Mouse (Mus musculus): Measurements from ENCODE around the gene Cav3. TPM values are rescaled to one million over a fixed set of nuclear protein-coding genes. Genes with fewer than 3 reads are reported as not detected.

Gene Cav3
- total RNA-seq (2021) = not detected
- long read RNA-seq, experiment 1 = 0 reads
- long read RNA-seq, experiment 2, partial matches to known transcripts = 0 of 1 reads
- long read RNA-seq, experiment 2, other reads (novel, unspliced or antisense) = 0 of 1 reads

DNA sequence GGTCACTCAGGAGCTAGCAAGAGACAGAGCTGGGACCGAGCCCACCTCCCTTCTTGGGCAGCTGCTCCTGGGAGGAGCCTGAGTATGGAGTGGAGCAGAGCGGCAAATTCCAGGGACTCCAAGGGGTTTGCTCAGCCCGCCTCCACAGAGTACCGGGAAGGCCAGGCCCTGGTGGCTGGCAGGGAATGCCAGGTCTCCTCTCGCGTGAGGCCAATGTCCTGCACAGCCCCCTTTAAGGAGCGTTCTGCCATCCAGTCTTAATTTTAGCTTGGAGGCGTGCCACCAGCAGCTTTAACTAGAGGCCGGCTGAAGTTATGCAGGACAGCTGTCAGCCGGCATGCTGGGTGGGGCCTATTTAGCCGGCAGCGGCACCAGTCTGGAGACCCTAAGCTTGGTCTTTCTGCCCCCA is at the start of gene Cav3:
Gene Cav3 (plus strand): TSS at position 165 of the 409 bp plus-strand sequence.
- no peak for DNase-seq (ENCODE audit: low spot score in 2 of 2)

DNA sequence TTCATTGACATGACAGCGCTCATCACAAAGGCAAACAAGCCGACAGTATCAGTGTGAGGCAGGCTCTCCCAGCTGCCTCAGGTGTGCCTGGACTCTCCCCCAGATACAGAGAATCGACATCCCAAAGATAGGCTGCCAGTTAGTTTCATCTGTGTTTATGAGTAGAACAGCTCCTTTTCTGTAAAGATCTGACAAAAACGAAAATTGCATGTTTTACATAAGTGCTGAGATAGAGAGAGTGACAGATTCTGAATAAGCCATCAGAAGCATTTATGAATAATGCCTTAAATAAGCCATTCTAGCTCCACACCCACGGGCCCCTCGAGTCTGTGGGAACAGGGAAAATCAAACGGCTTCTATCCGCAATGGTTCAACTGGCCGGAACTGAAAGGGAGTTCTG is 40.0 kb upstream of the Cav3 start:
- peak in 1 of 2 experiments; percentile 22 for DNase-seq (ENCODE audit: low spot score in 2 of 2)

GRCm38 (mm10) chr6:112420883-112421282 is 38.4 kb upstream of the Cav3 start:
- no peak for DNase-seq (ENCODE audit: low spot score in 2 of 2)

DNA sequence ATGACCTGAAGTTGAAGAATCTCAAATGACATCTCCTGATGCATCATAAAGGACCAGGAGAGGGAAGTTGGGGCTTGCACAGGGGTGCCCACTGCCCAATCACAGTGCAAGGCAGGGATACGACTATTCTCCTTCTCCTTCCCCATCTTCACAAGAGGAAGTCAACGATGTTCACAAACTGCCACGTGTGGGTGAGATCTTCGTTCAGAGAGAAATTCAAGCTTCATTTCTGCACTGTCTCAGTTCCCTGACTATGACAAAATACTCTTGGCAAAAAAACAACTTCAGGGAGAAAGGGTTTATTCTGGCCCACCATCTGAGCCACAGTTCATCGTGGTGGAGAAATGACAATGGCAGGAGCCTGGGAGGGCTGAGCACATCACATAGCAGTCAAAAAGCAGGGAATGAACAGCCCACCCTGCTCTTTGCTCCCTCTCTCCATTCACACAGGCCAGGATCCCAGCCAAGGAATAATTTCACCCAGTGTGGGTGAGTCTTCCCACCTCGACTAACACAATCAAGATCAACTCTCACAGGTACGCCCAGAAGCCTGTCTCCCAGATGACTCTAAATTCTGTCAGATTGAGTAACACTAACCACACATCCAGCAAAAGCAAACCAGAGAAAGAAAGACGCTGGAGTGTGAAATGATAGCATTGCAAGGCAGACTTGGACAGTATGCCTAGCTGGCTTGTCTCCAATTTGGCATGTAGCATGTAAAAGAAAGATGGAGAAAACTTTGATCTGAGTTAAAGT is 35.4 kb upstream of the Cav3 start:
- DNase-seq (ENCODE audit: low spot score in 2 of 2) = peak; percentile 29 to 40

DNA sequence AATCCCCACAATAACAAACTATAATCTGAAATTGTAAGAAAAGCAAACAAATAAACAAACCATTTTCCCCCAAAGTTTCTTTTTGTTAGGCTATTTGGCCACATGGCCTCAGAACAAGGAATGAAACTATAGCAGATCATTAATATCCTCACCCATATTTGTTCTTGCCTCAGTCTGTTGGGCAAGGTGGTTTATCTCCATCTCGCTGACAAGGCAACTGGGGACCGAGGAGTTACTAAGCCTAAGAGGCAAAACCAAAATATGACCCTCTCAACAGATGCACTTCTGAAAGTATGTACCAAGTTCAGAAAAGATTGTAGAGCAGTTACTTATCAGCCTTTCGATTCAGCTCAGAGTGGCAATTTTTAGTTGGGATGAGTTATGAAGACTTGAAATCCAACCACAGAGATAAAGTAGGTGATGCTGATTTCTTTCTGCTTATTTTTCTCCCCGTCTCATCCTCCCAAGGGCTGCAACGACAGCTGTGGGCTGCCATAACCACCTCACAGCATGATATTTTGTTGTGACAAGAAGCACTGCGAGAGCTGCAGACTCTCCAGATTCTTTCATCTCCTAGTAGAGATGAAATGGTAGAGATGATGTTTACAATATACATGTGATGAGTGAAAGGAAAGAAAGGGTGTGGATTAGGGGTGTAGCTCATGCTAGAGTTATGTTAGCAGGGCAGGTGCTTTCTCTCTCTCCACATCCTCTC is 33.1 kb upstream of the Cav3 start:
- DNase-seq (ENCODE audit: low spot score in 2 of 2) = peak in 1 of 2 experiments; percentile 7

GRCm38 (mm10) chr6:112445675-112446074 is 13.6 kb upstream of the Cav3 start:
- DNase-seq (ENCODE audit: low spot score in 2 of 2) = no peak

- DNase-seq (ENCODE audit: low spot score in 2 of 2) = no peak
Measured at GRCm38 (mm10) chr6:112461459-112461858, 2.2 kb downstream of the Cav3 start.

- DNase-seq (ENCODE audit: low spot score in 2 of 2) = no peak
Measured at GRCm38 (mm10) chr6:112463331-112463730, 4.0 kb downstream of the Cav3 start.

- no peak for DNase-seq (ENCODE audit: low spot score in 2 of 2)
Measured at GRCm38 (mm10) chr6:112465441-112465840, 6.1 kb downstream of the Cav3 start.

GRCm38 (mm10) chr6:112466001-112466400 is 6.7 kb downstream of the Cav3 start:
- no peak for DNase-seq (ENCODE audit: low spot score in 2 of 2)

DNA sequence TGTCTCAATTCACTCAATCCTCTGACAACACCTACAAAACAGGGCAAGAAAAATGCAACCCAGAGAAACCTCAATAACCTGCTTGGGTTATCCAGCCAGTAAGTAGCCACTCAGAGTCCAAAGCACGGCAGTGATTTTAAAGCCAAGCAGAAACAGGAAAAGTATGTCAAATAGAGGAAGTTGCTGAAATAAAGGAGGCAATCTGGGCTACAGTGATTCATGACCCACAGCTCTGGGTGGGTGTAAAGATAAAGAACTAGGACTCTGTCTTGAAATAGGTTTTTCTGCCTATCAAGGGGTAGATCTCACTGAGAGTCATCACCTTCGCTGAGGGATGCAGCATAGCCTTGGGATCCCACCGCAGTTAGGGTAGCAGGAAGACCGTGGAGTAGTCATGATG is 12.3 kb downstream of the Cav3 start:
- DNase-seq (ENCODE audit: low spot score in 2 of 2) = no peak

- no peak for DNase-seq (ENCODE audit: low spot score in 2 of 2)
Measured at GRCm38 (mm10) chr6:112479861-112480260, 20.6 kb downstream of the Cav3 start.

GRCm38 (mm10) chr6:112484316-112484715 is 25.0 kb downstream of the Cav3 start:
- peak; percentile 41 to 53 for DNase-seq (ENCODE audit: low spot score in 2 of 2)

DNA sequence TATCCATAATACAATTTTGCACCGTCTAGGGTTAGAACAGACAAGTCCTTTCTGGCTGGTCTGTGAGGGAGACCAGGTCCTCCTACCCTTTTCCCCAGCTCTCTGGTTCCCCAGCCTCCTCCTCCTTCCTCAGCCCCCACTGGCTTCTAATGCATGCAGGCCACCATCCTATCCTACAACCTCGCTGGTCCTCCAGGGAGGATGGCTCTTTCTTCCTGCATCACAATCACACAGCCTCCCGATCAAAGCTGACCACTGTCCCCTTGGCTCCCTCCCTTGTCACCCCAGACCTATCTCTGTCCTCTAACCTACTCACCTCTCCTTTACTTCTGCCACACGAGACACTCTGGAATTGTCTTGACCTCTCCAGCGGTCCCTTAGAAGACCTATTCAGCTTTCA is 28.7 kb downstream of the Cav3 start:
- DNase-seq (ENCODE audit: low spot score in 2 of 2) = no peak

- no peak for DNase-seq (ENCODE audit: low spot score in 2 of 2)
Measured at GRCm38 (mm10) chr6:112488821-112489180, 29.5 kb downstream of the Cav3 start.

GRCm38 (mm10) chr6:112489181-112489909 is 30.0 kb downstream of the Cav3 start:
- DNase-seq (ENCODE audit: low spot score in 2 of 2) = peak in 1 of 2 experiments; percentile 33

DNA sequence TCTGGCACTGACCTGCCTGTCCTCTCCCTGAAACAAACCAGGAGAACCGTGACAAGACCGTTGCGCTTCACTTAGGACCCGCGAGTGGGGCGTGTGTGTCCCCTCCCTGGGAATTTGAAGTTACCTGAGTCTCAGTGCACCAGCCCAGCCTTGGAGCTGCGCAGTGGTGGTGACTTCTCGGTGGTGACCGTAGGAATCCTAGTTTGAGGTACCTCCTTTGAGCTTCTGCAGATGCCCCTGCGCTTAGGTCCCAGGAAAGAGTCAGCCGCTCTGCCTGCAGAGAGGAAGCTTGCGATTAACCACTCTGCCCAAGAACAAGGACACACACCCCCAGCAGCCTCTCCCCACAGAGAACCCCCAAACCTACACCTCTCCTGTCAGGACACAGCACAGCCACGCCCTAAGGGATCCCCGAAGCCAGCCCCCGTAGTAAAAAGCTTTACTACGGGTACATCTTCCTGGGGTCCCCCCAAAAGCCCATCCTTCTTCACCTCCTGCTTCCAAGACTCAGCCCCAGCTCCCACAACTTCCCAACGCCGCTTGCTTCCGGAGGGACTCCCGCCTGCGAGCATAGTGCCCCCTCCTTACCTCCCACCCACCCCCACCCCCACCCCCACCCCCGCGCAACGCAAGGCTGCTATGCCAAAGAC is 30.7 kb downstream of the Cav3 start, which contains the start of gene Oxtr:
Gene Oxtr (minus strand): TSS at position 34 of the 650 bp plus-strand sequence.
- DNase-seq (ENCODE audit: low spot score in 2 of 2) = no peak

- peak; percentile 89 to 90 for DNase-seq (ENCODE audit: low spot score in 2 of 2)
Measured at GRCm38 (mm10) chr6:112490625-112491242, 31.4 kb downstream of the Cav3 start.

GRCm38 (mm10) chr6:112491521-112491920 is 32.2 kb downstream of the Cav3 start:
- DNase-seq (ENCODE audit: low spot score in 2 of 2) = no peak

GRCm38 (mm10) chr6:112492656-112493055 is 33.4 kb downstream of the Cav3 start:
- no peak for DNase-seq (ENCODE audit: low spot score in 2 of 2)

- DNase-seq (ENCODE audit: low spot score in 2 of 2) = no peak
Measured at GRCm38 (mm10) chr6:112493371-112493770, 34.1 kb downstream of the Cav3 start.

All from left cerebral cortex, adult 18-20 months (tissue).